Mouse (Mus musculus): ENCODE measurements around the gene Nt5c3b. TPM values are rescaled to one million over a fixed set of nuclear protein-coding genes. Genes with fewer than 3 reads are reported as not detected.
A peak's percentile ranks its signal among the peaks of the same experiment; 100 is the strongest.

Nt5c3b gene
- total RNA-seq (2014; fragmentation: Nextera tagmentation) (35.7 and 54.2 TPM in 2 replicates), total RNA-seq (2017) (25.9 and 33.8 TPM in 2 replicates)

DNA sequence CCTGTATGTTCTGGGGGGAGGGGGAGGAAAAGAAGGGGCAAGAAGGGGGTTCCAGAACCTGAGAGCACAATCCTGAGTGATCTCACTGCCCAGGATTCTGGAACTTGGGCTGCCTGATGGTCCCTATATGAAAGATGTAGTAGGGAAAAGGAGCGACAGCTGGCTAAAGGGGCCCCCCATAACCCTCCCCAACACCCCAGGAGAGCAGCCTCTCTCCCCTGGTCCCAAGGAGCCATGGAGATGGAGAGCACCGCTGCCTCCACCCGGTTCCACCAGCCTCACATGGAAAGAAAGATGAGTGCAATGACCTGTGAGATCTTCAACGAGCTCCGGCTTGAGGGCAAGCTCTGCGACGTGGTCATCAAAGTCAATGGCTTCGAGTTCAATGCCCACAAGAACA is at the start of gene Nt5c3b, which contains the start of gene Klhl10:
TSS of gene Nt5c3b (minus strand) at position 12 of the 400 bp plus-strand sequence.
TSS of gene Klhl10 (plus strand) at position 121 of the 400 bp plus-strand sequence.
- ATAC-seq (replicated peaks; ENCODE audit: low FRiP score, low TSS enrichment, poor library complexity, severe bottlenecking), result no peak

DNA sequence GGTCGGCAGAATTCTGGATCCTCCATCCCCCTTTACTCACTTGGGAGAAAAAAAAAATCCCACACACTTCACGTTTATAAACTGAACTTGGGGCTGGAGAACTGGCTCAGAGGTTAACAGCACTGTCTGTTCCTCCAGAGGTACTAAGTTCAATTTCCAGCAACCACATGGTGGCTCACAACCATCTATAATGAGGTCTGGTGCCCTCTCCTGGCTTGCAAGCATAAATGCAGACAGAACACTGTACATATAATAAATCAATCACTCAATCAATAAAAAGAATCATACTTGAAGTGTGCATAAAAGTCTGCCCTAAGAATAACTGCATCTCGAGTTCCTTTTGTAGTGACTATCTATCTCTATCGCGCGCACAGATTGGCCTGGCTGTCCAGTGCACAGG is 49.3 kb upstream of the Nt5c3b start:
- no peak for ATAC-seq (replicated peaks; ENCODE audit: low FRiP score, low TSS enrichment, poor library complexity, severe bottlenecking)

DNA sequence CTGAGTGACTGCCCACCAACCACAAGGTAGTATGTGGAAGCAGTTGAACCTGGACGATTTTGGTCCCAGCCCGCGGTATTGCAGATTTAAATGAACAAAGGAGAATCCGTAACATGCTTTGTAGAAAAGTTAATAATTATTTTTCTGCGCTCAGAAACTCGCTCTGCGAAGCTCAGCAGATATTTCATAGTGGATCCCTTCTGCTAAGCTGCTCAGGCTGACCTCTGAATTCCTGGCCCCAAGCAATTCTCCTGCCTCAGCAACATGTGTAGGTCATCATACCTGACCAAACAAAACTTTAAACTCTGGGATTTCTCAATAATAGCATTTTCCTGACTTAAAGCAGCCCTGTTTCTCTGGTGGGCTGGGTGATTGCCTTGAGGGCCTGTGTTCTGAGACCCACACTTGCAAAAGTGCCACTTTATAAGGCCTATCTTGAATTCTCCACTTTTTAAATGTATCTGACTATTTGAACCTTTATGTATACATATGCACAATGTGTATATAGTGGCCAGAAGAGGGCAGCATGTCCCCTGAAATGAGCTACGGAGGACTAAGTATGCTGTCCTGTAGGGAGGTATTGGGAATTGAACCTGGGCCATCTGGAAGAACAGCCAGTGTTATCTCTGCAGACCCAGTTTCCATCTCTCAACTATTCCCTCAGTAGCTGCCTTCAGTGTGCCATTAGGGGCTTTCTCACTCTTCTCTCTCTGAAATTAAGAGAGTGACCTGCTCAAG is 44.4 kb upstream of the Nt5c3b start:
- peak; percentile 83 for ATAC-seq (replicated peaks; ENCODE audit: low FRiP score, low TSS enrichment, poor library complexity, severe bottlenecking)

DNA sequence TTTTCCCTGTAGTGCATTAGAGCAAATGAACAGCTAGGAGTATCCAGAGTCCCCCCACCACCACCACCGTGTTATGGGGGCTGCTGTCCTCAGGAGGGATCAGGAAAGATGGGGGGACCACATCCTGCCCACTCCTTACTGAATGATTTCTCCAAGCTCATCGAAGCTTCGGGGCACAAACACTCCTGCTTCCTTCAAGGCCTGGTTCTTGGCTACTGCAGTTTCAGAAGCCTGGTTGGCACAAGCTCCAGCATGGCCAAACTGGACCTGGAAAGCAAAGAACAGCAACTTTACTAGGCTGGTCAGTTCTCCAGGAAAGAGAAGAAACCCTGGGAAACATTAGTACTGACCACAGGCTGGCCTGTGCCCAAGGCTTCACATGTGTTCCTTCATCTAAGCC is 42.9 kb upstream of the Nt5c3b start:
- no peak for ATAC-seq (replicated peaks; ENCODE audit: low FRiP score, low TSS enrichment, poor library complexity, severe bottlenecking)

DNA sequence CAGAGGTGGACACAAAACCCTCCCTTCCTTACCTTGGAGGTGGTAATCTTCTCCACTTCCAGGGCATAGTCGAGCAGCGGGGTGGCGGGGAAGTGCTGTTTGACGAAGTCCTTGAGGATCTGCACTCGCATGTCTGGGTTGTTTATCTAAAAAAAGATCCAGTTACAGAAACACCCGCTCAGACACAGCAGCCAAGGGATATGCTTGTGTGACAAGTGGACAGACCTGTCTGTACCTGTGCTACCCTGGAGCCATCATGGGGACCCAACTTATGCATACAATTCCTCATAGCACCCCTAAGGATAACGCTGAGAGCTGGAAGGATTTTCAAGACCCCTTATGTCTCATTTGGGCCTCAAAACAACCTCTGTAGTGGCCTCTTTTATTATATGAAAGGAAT is 37.5 kb upstream of the Nt5c3b start:
- no peak for ATAC-seq (replicated peaks; ENCODE audit: low FRiP score, low TSS enrichment, poor library complexity, severe bottlenecking)

DNA sequence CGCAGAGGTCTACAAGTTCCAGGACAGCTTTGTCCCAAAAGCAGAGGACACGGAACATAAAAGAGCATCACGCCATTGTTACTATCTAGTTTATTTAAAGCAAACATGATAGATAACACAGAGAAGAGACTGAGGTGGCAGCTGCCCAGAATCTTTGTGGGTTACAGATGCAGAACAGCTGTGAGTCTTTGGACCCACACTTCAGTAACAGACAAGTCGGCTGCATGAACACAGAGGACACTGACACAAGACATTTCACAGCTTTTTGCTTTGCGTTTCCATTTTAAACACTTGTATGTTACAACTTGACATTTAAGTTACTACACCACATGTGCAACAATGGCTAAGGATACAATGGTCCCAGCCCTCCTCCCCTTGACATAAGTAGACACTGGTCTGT is 34.7 kb upstream of the Nt5c3b start:
- ATAC-seq (replicated peaks; ENCODE audit: low FRiP score, low TSS enrichment, poor library complexity, severe bottlenecking), result no peak

DNA sequence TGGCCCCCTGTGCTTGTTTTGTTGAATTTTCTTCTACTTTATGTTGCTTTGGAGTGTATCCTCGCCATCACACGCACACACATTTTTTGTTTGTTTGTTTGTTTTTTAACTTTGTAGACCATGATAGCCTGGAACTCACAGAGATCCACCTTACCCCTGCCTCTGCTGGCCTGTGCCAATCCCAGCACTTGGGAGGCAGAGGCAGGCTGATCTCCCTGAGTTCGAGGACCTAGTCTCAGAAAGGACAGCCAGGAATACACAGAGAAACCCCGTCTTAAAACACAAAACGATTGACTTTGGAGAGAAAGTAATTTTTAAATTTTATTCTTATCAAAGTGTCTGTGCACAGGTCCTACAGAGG is 31.3 kb upstream of the Nt5c3b start:
- peak; percentile 46 for ATAC-seq (replicated peaks; ENCODE audit: low FRiP score, low TSS enrichment, poor library complexity, severe bottlenecking)

DNA sequence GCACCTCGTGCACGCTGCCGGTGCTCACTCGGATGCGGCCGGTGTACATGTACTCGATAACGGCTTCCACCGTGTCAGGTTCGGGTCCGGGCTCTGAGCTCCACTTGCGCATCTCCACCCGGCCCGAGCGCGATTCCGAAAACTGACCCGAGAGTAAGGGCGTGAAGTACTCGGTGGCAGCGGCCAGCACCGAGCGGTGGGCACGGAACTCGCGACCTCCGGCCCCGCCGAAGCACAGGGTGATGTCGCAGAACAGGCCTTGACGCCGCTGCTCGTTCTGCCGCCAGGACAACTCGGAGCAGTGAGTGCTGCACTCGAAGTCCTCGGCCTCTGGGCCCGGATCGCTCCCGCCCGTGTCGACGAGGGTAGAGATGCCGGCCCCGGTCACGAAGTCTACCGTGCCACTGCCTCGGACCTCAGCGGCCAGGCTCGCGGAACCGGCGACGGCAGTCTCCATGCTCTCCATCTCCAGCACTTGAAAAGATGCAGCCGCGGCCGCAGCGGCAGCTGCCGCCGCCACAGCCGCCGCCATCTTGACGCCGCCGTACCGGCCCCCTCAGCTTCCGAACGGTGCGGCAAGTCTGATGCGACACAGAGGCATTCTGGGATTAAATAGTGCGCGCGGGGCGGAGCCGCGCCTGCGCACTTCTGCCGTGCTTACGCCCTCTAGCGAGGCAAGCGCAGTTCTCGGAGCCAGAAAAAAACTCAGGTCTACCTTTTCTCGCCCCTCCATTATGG is 30.8 kb upstream of the Nt5c3b start, which contains the start of gene Klhl11:
TSS of gene Klhl11 (minus strand) at position 545 of the 738 bp plus-strand sequence.
- ATAC-seq (replicated peaks; ENCODE audit: low FRiP score, low TSS enrichment, poor library complexity, severe bottlenecking), result peak; percentile 95

DNA sequence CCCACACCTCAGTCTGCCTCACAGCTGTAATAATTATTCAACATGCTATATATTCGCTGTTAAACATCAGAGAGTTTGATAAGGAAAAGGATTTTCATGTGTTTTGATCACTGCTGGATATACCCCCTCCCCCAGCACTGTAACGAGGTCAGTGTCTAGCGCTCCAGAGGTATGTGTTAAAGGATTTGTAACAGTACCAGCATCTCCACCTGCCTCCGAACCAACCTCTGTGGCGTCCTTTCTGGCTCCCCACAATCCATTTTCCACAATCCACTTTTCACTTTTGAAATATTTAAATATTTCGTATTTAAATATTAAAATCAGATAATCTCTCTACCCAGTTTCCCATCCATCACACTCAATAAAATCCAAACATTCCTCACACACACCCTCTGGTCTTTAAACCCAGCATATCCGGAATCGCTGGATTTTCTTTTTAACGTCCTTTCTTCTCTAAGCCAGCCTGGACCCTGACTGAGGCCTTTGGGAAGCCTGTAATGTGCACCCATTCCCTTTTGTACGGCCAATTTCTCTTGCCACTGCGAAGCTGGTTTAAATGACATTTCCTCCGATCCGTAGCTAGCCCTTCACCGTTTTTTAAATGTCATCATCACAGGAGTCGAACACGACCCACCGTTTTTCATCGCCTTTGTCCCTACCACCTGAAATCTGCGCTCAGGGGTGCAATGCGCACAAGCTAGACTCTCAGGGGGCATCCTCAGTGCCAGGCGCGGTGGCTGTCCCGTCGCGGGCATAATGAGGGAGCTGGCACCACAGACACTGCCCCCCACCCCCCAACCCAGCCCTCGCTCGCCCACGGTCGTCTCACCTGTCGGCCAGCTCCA is 30.0 kb upstream of the Nt5c3b start:
- no peak for ATAC-seq (replicated peaks; ENCODE audit: low FRiP score, low TSS enrichment, poor library complexity, severe bottlenecking)

DNA sequence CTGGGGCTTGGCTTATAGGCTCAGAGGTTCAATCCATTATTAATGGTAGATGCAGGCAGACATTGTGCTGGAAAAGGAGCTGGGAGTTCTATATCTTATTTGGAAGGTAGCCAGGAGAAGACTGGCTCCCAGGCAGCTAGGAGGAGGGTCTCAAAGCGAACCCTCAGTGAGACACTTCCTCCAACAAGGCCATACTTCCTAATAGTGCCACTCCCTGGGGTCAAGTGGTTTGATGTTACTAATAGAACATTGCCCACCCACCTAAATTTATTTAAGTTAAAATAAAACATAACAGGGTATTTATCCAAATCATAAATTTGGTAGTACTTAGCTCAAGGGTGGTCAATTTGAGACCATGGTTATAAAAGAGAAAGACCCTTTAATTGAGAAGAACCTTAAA is 24.2 kb upstream of the Nt5c3b start:
- ATAC-seq (replicated peaks; ENCODE audit: low FRiP score, low TSS enrichment, poor library complexity, severe bottlenecking), result no peak

DNA sequence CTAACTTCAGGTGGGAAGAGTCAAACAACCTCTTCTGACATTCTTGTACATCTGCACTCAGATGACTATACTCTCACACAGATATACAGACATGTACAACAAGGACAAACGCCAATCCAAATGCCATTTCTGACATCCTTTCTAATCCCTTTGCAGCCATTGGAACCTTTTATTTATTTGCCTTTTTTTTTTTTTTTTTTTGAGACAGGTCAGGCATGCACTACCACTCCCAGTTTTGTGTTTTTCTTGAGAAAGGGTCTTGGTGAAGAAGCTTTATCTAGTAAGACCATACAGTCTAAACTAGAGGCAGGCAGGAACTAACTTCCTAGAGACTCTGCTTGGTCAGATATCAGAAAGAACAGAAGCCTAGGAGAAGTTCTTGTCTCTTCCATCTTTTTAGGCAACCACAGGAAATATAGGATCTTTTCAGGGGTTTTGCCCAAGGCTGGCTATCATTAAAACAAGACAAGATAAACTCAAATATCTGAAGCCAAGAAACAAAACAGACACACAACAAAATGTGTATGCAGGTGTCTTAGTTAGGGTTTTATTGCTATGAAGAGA is 23.7 kb upstream of the Nt5c3b start:
- ATAC-seq (replicated peaks; ENCODE audit: low FRiP score, low TSS enrichment, poor library complexity, severe bottlenecking), result peak; percentile 81

DNA sequence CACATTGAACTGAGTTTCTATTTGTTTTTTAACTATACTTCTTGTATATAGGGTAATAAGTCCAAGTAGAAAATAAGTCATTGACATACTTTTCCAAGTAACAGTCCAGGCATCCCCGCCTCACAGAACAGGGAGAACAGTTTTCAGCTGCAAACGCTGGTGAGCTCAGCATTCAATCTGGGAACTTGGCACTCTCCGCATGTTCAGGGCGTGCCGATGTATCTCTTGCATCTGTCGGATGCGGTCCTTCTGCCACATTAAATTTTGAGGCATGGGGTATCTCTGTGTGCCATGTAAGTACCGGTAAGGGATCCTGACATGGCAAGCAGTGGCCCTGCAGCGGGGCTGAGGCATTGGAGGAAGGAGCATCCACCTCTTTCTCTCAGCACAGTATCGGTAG is 21.1 kb upstream of the Nt5c3b start:
- ATAC-seq (replicated peaks; ENCODE audit: low FRiP score, low TSS enrichment, poor library complexity, severe bottlenecking), result no peak

DNA sequence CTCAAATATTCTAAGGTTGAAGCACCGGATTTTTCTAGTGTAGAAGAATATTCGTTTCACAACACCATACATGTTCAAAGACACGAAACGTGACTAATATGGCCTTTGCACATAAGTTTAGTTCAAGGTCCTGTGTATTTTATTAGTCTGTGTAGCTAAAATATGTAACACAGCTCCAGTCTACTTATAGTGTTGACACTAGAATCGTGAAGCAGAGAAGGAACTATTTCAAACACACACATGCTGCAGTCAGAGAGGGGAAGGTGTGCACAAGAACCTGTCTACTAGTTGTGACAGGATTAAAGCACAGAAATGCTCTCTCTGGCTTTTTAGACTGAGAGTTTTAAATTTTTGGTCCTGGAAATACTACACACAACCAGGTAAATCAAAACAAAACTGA is 16.1 kb upstream of the Nt5c3b start:
- ATAC-seq (replicated peaks; ENCODE audit: low FRiP score, low TSS enrichment, poor library complexity, severe bottlenecking), result no peak

DNA sequence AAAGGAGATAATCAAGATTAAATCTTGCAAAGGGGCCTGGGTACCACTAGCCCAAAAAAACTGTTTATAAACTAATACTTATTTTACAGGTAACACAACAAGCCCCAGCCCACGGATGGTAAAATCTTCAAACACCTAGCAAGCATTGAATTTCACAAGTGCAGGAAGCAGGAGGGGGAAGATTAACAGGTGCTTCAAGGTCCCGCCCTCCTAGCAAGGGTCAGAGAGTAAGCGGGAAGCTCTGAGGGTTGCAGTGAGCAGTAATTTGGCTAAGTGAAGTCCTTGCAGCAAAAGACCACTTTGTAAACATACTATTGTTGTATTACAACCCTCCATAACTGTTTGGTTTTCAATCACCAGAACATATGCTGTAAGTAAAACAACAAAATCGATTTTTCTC is 15.6 kb upstream of the Nt5c3b start:
- no peak for ATAC-seq (replicated peaks; ENCODE audit: low FRiP score, low TSS enrichment, poor library complexity, severe bottlenecking)

DNA sequence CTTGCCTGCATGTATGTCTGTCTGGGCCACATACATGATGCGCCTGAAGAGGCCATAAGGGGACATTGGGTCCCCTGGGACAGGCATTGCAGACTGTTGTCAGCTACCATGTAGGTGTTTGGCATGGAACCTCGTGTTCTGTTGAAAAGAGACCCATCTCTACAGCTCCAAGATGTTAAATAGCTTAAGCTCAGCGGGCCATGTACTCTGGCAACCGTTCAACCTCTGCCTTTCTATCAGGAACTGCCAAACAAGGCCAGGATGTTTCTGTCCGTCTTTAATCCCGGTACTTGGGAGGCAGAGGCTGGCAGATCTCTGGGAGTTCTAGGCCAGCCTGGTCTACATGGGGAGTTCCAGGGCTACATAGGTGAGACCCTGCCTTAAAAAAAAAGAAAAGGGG is 1.0 kb upstream of the Nt5c3b start:
- ATAC-seq (replicated peaks; ENCODE audit: low FRiP score, low TSS enrichment, poor library complexity, severe bottlenecking), result no peak

DNA sequence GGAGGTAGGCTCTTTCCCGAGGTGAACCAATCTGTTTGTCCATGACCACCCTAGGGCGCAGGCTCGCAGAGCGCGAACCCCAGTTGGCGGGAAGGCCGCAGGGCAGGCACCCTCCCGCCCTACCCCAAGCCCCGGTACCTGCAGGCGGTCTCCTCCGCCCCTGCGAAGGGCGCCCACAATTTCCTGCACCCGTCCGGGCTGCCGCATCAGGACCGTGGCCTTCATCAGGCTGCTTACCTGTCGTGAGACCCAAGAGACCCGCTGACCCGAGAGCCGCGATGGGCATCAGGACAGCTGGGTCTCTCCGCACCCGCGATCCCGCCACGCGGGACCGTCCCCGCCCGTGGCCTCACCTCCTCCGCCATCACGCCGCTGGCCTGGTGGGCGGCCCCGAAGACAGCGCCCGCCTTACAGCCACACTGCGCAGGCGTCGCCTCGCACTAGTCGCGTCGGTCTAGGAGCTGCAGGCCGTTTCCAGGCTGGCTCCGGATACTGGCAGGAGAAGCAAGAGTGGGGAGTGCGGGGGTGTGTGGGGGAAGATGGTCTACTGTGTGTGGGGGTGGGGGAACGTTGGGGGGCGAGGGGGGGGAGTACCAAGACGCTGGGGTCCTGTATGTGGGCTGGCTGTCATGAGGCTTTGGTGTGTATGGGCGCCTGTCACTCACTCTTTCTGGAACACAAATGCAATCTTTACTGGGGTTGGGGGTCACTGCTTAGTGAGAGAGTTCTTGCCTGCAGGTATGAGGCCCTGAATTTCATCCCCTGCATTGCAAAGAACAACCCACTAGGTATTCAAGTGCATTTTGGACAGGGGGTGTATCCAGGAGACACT is 701 bp downstream of the Nt5c3b start:
- ATAC-seq (replicated peaks; ENCODE audit: low FRiP score, low TSS enrichment, poor library complexity, severe bottlenecking), result peak; percentile 94

DNA sequence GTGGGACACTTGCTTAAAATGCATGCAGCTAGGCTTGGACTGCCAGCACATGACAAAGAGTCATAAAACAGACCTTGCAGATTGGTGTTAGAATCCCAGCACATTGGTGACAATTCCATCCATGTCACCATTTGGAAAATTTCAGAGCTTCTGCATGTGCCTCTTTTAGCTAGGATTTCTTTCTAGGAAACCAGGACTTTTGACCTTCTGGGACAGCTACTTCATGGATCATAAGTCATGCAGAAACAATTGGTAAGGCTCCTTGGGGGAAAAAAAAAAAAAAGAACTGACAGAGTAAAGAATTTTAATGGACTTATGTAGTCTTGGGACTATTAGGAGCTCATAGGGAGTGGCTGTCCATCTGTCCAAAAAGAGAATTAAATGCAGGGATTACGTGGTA is 3.7 kb downstream of the Nt5c3b start:
- no peak for ATAC-seq (replicated peaks; ENCODE audit: low FRiP score, low TSS enrichment, poor library complexity, severe bottlenecking)

DNA sequence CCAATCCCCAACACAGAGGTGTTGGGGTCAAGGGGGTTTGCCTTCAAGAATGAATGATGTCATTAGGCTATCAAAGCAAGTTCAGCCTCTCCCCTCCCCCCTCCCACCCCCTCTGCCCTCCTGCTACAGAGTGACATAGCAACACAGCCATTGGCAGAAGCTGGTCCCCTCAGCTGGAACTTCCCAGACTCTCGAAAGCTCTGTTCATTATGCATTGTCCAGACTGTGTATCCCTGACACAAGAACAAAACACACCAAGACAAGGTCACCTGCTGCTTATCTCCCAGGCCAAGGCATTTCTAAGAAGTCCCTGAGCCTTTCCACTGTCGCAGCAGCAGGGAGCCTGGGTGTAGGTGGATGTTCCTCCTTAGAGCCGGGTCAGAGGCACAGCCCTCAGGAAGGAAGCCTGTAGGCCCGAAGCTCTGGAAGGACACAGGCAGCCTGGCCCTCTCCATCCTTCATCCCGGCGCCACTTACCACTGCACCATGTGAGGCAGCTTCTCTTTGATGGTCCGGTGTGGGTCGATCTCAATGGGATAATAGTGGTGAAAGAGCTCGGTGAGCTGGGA is 5.8 kb downstream of the Nt5c3b start:
- ATAC-seq (replicated peaks; ENCODE audit: low FRiP score, low TSS enrichment, poor library complexity, severe bottlenecking), result no peak

DNA sequence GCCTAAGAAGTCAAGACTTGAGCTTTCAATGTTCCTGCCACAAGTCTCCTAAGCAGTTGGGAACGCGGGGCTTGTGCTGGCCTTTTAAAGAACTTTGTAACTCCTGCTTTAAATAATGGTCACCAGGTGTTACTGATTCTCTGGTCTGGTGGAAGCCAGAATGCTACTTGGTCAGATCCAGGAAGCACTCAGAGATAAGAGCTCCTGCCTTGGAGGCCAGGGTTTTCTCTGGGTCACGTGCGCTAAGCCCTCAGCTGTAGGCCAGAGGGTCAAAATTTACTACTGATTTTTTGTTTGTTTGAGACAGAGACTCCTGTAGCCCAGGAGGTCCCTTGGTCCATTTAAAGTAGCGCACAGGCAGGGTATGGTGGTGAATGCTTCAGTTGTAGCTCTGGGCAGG is 9.6 kb downstream of the Nt5c3b start:
- no peak for ATAC-seq (replicated peaks; ENCODE audit: low FRiP score, low TSS enrichment, poor library complexity, severe bottlenecking)
